In the genomic region with DNA sequence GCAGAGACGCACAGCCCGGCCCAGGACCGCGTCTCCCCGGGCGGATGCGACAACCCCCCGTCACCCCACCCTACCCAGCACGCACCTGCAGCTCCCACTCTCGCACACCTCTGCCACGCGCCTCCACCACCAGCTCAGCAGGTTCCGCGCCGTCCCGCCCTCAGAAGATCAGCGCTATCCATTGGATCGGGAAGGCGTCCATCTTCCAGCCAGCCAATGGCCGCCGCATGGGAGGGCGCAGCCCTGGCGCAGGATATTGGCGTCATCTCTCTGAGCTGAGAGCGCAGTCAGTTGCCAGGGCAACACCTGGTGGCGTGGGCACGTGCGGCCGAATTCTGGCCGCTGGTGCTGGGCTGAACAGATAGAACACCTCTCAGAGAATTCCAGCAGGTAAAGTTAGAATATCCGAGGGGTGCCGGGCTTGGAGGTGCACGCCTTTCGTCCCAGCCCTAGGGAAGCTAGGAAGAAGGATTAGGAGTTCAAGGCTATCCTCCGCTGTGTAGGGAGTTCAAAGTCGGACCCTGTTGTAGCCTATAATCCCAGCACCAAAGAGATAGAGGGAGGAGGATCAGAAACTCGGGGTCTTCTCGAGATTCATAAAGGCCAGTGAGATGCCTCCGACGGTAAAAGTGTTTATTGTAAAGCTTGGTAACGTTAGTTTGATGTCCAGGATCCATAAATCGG, we compare ENCODE assay signal across 8 mouse cellular contexts. TPM values are rescaled to one million over a fixed set of nuclear protein-coding genes. Genes with fewer than 3 reads are reported as not detected.
A peak's percentile ranks its signal among the peaks of the same experiment; 100 is the strongest.
DNase-seq lines count a peak whose midpoint lies in the region; ATAC-seq and TF ChIP-seq lines count a peak whose summit lies in the region.

A gene (minus strand): TSS at position 144 of the 684 bp plus-strand sequence.

- H3K9ac ChIP-seq in ES-Bruce4 (ENCODE audit: low read depth, poor library complexity, severe bottlenecking): peak within 1 kb of the TSS; percentile 54
- H3K9ac ChIP-seq in forebrain, embryonic 13.5 days: peak within 1 kb of the TSS; percentile 63
- H3K9ac ChIP-seq in liver, postnatal 0 days (replicated peaks): peak within 1 kb of the TSS; percentile 69
- peak within 1 kb of the TSS; percentile 52 for H3K9ac ChIP-seq in neural tube, embryonic 14.5 days (replicated peaks; ENCODE audit: low read depth, low read length)

- 4% methylated on average over 41 of the region's 42 CpGs for WGBS in forebrain, embryonic 13.5 days
- WGBS in large intestine, adult 2 months: 5% methylated on average over 42 of the region's 42 CpGs
- WGBS in liver, postnatal 0 days (ENCODE audit: insufficient replicate concordance): 4% methylated on average over 40 of the region's 42 CpGs
- WGBS in neural tube, embryonic 14.5 days: 4% methylated on average over 41 of the region's 42 CpGs

- intact Hi-C loops in heart, postnatal 10 days (cut with DNase I): loop anchor here (2.0 kb wide), 1 partner anchor 24 kb away; a partner anchor contains a TSS

- H3K27ac ChIP-seq in ES-Bruce4 (ENCODE audit: insufficient read depth, low read length): no peak within 1 kb of the TSS
- H3K27ac ChIP-seq in forebrain, embryonic 13.5 days: no peak within 1 kb of the TSS
- H3K27ac ChIP-seq in liver, postnatal 0 days (ENCODE audit: low read depth): no peak within 1 kb of the TSS
- H3K27ac ChIP-seq in neural tube, embryonic 14.5 days (ENCODE audit: low read depth, low read length): no peak within 1 kb of the TSS

- peak; percentile 99 for DNase-seq in heart, postnatal 10 days
- peak; percentile 76 for DNase-seq in large intestine, adult 2 months (ENCODE audit: low read depth, low spot score)
- peak; percentile 97 for DNase-seq in liver, postnatal 0 days
- DNase-seq in testis, postnatal 10 days (ENCODE audit: low spot score): peak; percentile 99

- peak; percentile 99 for ATAC-seq in cerebellum, adult (ENCODE audit: insufficient number of reproducible peaks, low FRiP score, low TSS enrichment)
- ATAC-seq in forebrain, embryonic 13.5 days: peak; percentile 99
- ATAC-seq in liver, postnatal 0 days: peak; percentile 99
- ATAC-seq in neural tube, embryonic 14.5 days (ENCODE audit: low read depth): peak; percentile 99

- no peak for TF ChIP-seq POLR2A in ES-Bruce4 (IDR thresholded peaks at IDR 0.05; ENCODE audit: insufficient read depth, low read length)

- no peak for TF ChIP-seq EP300 in ES-Bruce4 (IDR thresholded peaks at IDR 0.05; ENCODE audit: insufficient read depth, low read depth, low read length)
- TF ChIP-seq EP300 in liver, postnatal 0 days (IDR thresholded peaks at IDR 0.05; ENCODE audit: low read depth): no peak

- H3K9me3 ChIP-seq in ES-Bruce4 (replicated peaks; ENCODE audit: control insufficient read depth, insufficient read depth, low read length, poor library complexity, severe bottlenecking): no peaks in the 10 kb centered on the region
- H3K9me3 ChIP-seq in forebrain, embryonic 13.5 days (replicated peaks): no peaks in the 10 kb centered on the region
- no peaks in the 10 kb centered on the region for H3K9me3 ChIP-seq in liver, postnatal 0 days (ENCODE audit: low read length)
- no peaks in the 10 kb centered on the region for H3K9me3 ChIP-seq in neural tube, embryonic 14.5 days (ENCODE audit: control insufficient read depth, low read length)

- H3K4me1 ChIP-seq in ES-Bruce4 (ENCODE audit: control insufficient read depth, insufficient read depth, low read length): peaks cover 3% of the 10 kb centered on the region
- H3K4me1 ChIP-seq in forebrain, embryonic 13.5 days: peaks cover 14% of the 10 kb centered on the region
- H3K4me1 ChIP-seq in liver, postnatal 0 days (ENCODE audit: insufficient read depth): peaks cover 19% of the 10 kb centered on the region
- peaks cover 10% of the 10 kb centered on the region; the same call in 1 of the 2 replicates for H3K4me1 ChIP-seq in neural tube, embryonic 14.5 days (ENCODE audit: control insufficient read depth, insufficient read depth, low read length)

- no peak for TF ChIP-seq CTCF in ES-Bruce4 (IDR thresholded peaks at IDR 0.05; ENCODE audit: low read depth, low read length)
- no peak for TF ChIP-seq CTCF in liver, postnatal 0 days (IDR thresholded peaks at IDR 0.05; ENCODE audit: low read depth)

- no peaks in the 10 kb centered on the region for H3K36me3 ChIP-seq in ES-Bruce4 (ENCODE audit: control insufficient read depth, insufficient read depth, low read length, poor library complexity, severe bottlenecking)
- H3K36me3 ChIP-seq in forebrain, embryonic 13.5 days (ENCODE audit: poor library complexity, severe bottlenecking): peaks cover 1% of the 10 kb centered on the region; the same call in 1 of the 2 replicates
- no peaks in the 10 kb centered on the region for H3K36me3 ChIP-seq in liver, postnatal 0 days (replicated peaks; ENCODE audit: insufficient read depth, low read length)
- no peaks in the 10 kb centered on the region for H3K36me3 ChIP-seq in neural tube, embryonic 14.5 days (ENCODE audit: control insufficient read depth, insufficient read depth, low read length)

- H3K4me3 ChIP-seq in ES-Bruce4 (ENCODE audit: low read depth, low read length): peak within 1 kb of the TSS; percentile 88
- peak within 1 kb of the TSS; percentile 62 for H3K4me3 ChIP-seq in forebrain, embryonic 13.5 days
- H3K4me3 ChIP-seq in liver, postnatal 0 days (ENCODE audit: low read depth, low read length): peak within 1 kb of the TSS; percentile 65
- H3K4me3 ChIP-seq in neural tube, embryonic 14.5 days (ENCODE audit: low read depth, low read length): peak within 1 kb of the TSS; percentile 52

- H3K4me2 ChIP-seq in forebrain, embryonic 13.5 days: peak within 1 kb of the TSS; percentile 80
- peak within 1 kb of the TSS; percentile 93 for H3K4me2 ChIP-seq in liver, postnatal 0 days (ENCODE audit: low read depth, low read length)
- peak within 1 kb of the TSS; percentile 83 for H3K4me2 ChIP-seq in neural tube, embryonic 14.5 days (ENCODE audit: low read depth, low read length)

- no peaks in the 10 kb centered on the region for H3K27me3 ChIP-seq in ES-Bruce4 (ENCODE audit: control insufficient read depth, insufficient read depth, low read length, poor library complexity, severe bottlenecking)
- H3K27me3 ChIP-seq in forebrain, embryonic 13.5 days: no peaks in the 10 kb centered on the region
- no peaks in the 10 kb centered on the region for H3K27me3 ChIP-seq in liver, postnatal 0 days (ENCODE audit: insufficient read depth, low read length)
- H3K27me3 ChIP-seq in neural tube, embryonic 14.5 days (ENCODE audit: control insufficient read depth, insufficient read depth, low read length): no peaks in the 10 kb centered on the region

RNA-seq across cellular contexts. Expression of the gene that starts here (rescaled TPM):
- polyA plus RNA-seq in ES-Bruce4 (2011; ENCODE audit: insufficient read depth, insufficient read length, low read depth, missing spikeins): 44.5 and 48.7 TPM in 2 replicates
- 26.8 and 29.0 TPM in 2 replicates for polyA plus RNA-seq in forebrain, embryonic 13.5 days (2015; fragmentation: Nextera tagmentation; extraction: Ambion mirVana)
- 1 to 10 TPM; 9.9 to 10.0 TPM for total RNA-seq in heart, postnatal 10 days (2021)
- 8.7 TPM in 2 replicates for polyA plus RNA-seq in large intestine, adult 2 months (2012; rRNA removed)
- polyA plus RNA-seq in liver, postnatal 0 days (2015; fragmentation: Nextera tagmentation; extraction: Ambion mirVana): 7.5 and 9.5 TPM in 2 replicates
- polyA plus RNA-seq in neural tube, embryonic 14.5 days (2014; fragmentation: Nextera tagmentation; extraction: Ambion mirVana): 11.7 and 12.1 TPM in 2 replicates
